Comparison of ENCODE assay signal across 24 mouse cellular contexts in genomic region chr4:141786141-141786540, GRCm38 (mm10). TPM values are rescaled to one million over a fixed set of nuclear protein-coding genes. Genes with fewer than 3 reads are reported as not detected.
A peak's percentile ranks its signal among the peaks of the same experiment; 100 is the strongest.
DNase-seq lines count a peak whose midpoint lies in the region; ATAC-seq and TF ChIP-seq lines count a peak whose summit lies in the region.
"Had no signal": no experiment of that assay in that cellular context is flagged by ENCODE, and none has a peak within 500 bp of the region (broad histone marks: within the 10 kb centered on the region; RNA-seq: fewer than 3 reads in every experiment).

No protein-coding gene starts in this region.

- in situ Hi-C loops in CH12.LX (cut with MboI; ENCODE audit: low pct_ligation_motif_present, low pct_unique_long_range_greater_than_20kb, low sequenced_read_pairs) = no loop called here

- H3K9ac ChIP-seq in limb, embryonic 12.5 days (replicated peaks) = no peak overlapping the region
- H3K9ac ChIP-seq in lung, embryonic 16.5 days (ENCODE audit: low read length) = no peak overlapping the region; the same call in 1 of the 2 replicates
- no peak overlapping the region for H3K9ac ChIP-seq in CH12.LX (ENCODE audit: insufficient read depth, low read depth)
- H3K9ac ChIP-seq in kidney, embryonic 15.5 days = no peak overlapping the region
- H3K9ac ChIP-seq: hindbrain, embryonic 12.5 days had no signal

- H3K27me3 ChIP-seq in limb, embryonic 12.5 days = no peaks in the 10 kb centered on the region
- no peaks in the 10 kb centered on the region for H3K27me3 ChIP-seq in limb, embryonic 10.5 days (ENCODE audit: low read depth, poor library complexity, severe bottlenecking)
- H3K27me3 ChIP-seq in lung, embryonic 16.5 days (ENCODE audit: control insufficient read depth, insufficient read depth, low read depth, low read length) = no peaks in the 10 kb centered on the region
- no peaks in the 10 kb centered on the region for H3K27me3 ChIP-seq in CH12.LX (replicated peaks)
- H3K27me3 ChIP-seq in kidney, embryonic 15.5 days = no peaks in the 10 kb centered on the region
- H3K27me3 ChIP-seq: hindbrain, embryonic 12.5 days had no signal

- no peak overlapping the region for H3K4me3 ChIP-seq in limb, embryonic 12.5 days (replicated peaks)
- H3K4me3 ChIP-seq in limb, embryonic 10.5 days = no peak overlapping the region
- H3K4me3 ChIP-seq in lung, embryonic 16.5 days (ENCODE audit: low read length) = no peak overlapping the region
- H3K4me3 ChIP-seq in CH12.LX (replicated peaks in 1 of 3; ENCODE audit: low read depth in 2 of 3, low read length in 2 of 3, poor library complexity in 1 of 3) = no peak overlapping the region
- H3K4me3 ChIP-seq in kidney, embryonic 15.5 days (replicated peaks) = no peak overlapping the region
- H3K4me3 ChIP-seq: embryonic facial prominence, embryonic 10.5 days; erythroblast, embryonic 14.5 days; forebrain, embryonic 10.5 days; gastrocnemius, adult 2 months; hindbrain, embryonic 12.5 days had no signal

- H3K9me3 ChIP-seq in limb, embryonic 12.5 days = no peaks in the 10 kb centered on the region
- H3K9me3 ChIP-seq in limb, embryonic 10.5 days (replicated peaks) = no peaks in the 10 kb centered on the region
- no peaks in the 10 kb centered on the region for H3K9me3 ChIP-seq in lung, embryonic 16.5 days (ENCODE audit: control insufficient read depth, low read length)
- no peaks in the 10 kb centered on the region for H3K9me3 ChIP-seq in CH12.LX (replicated peaks; ENCODE audit: low read length)
- H3K9me3 ChIP-seq in kidney, embryonic 15.5 days (replicated peaks) = no peaks in the 10 kb centered on the region
- H3K9me3 ChIP-seq: embryonic facial prominence, embryonic 10.5 days; forebrain, embryonic 10.5 days; hindbrain, embryonic 12.5 days had no signal

- dilution Hi-C loops in CH12.LX (cut with MboI; ENCODE audit: extremely low pct_ligation_motif_present, extremely low pct_unique_long_range_greater_than_20kb, low sequenced_read_pairs) = no loop called here

- no peak for TF ChIP-seq CTCF in CH12.LX (conservative IDR thresholded peaks at IDR 0.05 in 1 of 2, IDR thresholded peaks at IDR 0.05 in 1 of 2; ENCODE audit: low read depth in 2 of 2, low read length in 2 of 2)

- DNase-seq in limb, embryonic 10.5 days (ENCODE audit: low spot score) = no peak
- DNase-seq in lung, postnatal 14 days = no peak
- peak; percentile 62 for DNase-seq in CH12.LX (ENCODE audit: extremely low read depth)
- DNase-seq in embryo, embryonic 11 days = no peak
- DNase-seq: adrenal gland, adult 2 months; adrenal gland, postnatal 25 days; cerebellum, adult 18-20 months; cerebellum, adult 9-11 months; cerebellum, postnatal 36 days; gastrocnemius, adult 2 months; gastrocnemius, postnatal 25 days; heart, postnatal 10 days; heart, postnatal 4 days had no signal

- H3K4me2 ChIP-seq in limb, embryonic 12.5 days = no peak overlapping the region
- no peak overlapping the region for H3K4me2 ChIP-seq in lung, embryonic 16.5 days (ENCODE audit: low read depth, low read length)
- no peak overlapping the region for H3K4me2 ChIP-seq in CH12.LX (ENCODE audit: insufficient read depth, low read depth, poor library complexity, severe bottlenecking)
- no peak overlapping the region for H3K4me2 ChIP-seq in kidney, embryonic 15.5 days
- H3K4me2 ChIP-seq: hindbrain, embryonic 12.5 days had no signal

- TF ChIP-seq RAD21 in CH12.LX (IDR thresholded peaks at IDR 0.05; ENCODE audit: low read depth, low read length) = no peak; the same call in 1 of the 2 replicates

- TF ChIP-seq EP300 in CH12.LX (IDR thresholded peaks at IDR 0.05; ENCODE audit: low read length) = peak; percentile 19; the same call in 1 of the 2 replicates

- WGBS in limb, embryonic 12.5 days = 91% methylated on average over 13 of the region's 13 CpGs
- WGBS in limb, embryonic 10.5 days = 95% methylated on average over 13 of the region's 13 CpGs
- 64% methylated on average over 13 of the region's 13 CpGs for WGBS in lung, embryonic 16.5 days
- 76% methylated on average over 13 of the region's 13 CpGs for WGBS in kidney, embryonic 15.5 days

- no peak for ATAC-seq in limb, embryonic 12.5 days (ENCODE audit: insufficient number of reproducible peaks, insufficient read depth, low FRiP score, low TSS enrichment, low read depth)
- ATAC-seq in lung, embryonic 16.5 days (ENCODE audit: low read depth) = no peak
- no peak for ATAC-seq in kidney, embryonic 15.5 days (replicated peaks; ENCODE audit: low FRiP score)
- ATAC-seq: forebrain, embryonic 14.5 days had no signal

- H3K79me2 ChIP-seq in CH12.LX (replicated peaks; ENCODE audit: control insufficient read depth, extremely low read depth, insufficient read depth, poor library complexity, severe bottlenecking) = no peaks in the 10 kb centered on the region

- peak overlapping the region; percentile 37; the same call in 1 of the 2 replicates for H3K27ac ChIP-seq in limb, embryonic 12.5 days
- H3K27ac ChIP-seq in limb, embryonic 10.5 days = no peak overlapping the region
- H3K27ac ChIP-seq in lung, embryonic 16.5 days (ENCODE audit: low read length) = peak overlapping the region; percentile 7
- H3K27ac ChIP-seq in CH12.LX (ENCODE audit: insufficient read depth, low read depth) = no peak overlapping the region
- H3K27ac ChIP-seq in kidney, embryonic 15.5 days = no peak overlapping the region
- H3K27ac ChIP-seq: embryonic facial prominence, embryonic 10.5 days; forebrain, embryonic 10.5 days; gastrocnemius, adult 2 months; hindbrain, embryonic 12.5 days had no signal

- peaks cover 7% of the 10 kb centered on the region for H3K4me1 ChIP-seq in limb, embryonic 12.5 days (replicated peaks)
- H3K4me1 ChIP-seq in limb, embryonic 10.5 days = peaks cover 22% of the 10 kb centered on the region
- H3K4me1 ChIP-seq in lung, embryonic 16.5 days (replicated peaks; ENCODE audit: control insufficient read depth, insufficient read depth, low read length) = peaks cover 11% of the 10 kb centered on the region
- H3K4me1 ChIP-seq in CH12.LX (ENCODE audit: control insufficient read depth in 1 of 2, insufficient read depth in 2 of 2) = peaks cover 6 to 38% of the 10 kb centered on the region in 2 experiments
- peaks cover 12% of the 10 kb centered on the region for H3K4me1 ChIP-seq in kidney, embryonic 15.5 days

- TF ChIP-seq POLR2A in CH12.LX (IDR thresholded peaks at IDR 0.05; ENCODE audit: low read depth, low read length) = no peak

- H3K36me3 ChIP-seq in limb, embryonic 12.5 days = peaks cover 61% of the 10 kb centered on the region
- peaks cover 61% of the 10 kb centered on the region for H3K36me3 ChIP-seq in limb, embryonic 10.5 days
- H3K36me3 ChIP-seq in lung, embryonic 16.5 days (ENCODE audit: control insufficient read depth, insufficient read depth, low read length) = peaks cover 23% of the 10 kb centered on the region
- H3K36me3 ChIP-seq in CH12.LX (replicated peaks in 1 of 2; ENCODE audit: control insufficient read depth in 1 of 2, insufficient read depth in 1 of 2, low read length in 1 of 2) = peaks cover 36 to 60% of the 10 kb centered on the region in 2 experiments
- H3K36me3 ChIP-seq in kidney, embryonic 15.5 days = peaks cover 66% of the 10 kb centered on the region

TF ChIP-seq in CH12.LX, 34 proteins besides CTCF, POLR2A, EP300 and RAD21 (continues in another document):
- TF ChIP-seq JUND (conservative IDR thresholded peaks at IDR 0.05; ENCODE audit: low read depth, low read length) = no peak
- 0 out of 2 replicates have a peak, but pooled peaks have one; percentile 8 for TF ChIP-seq ETS1 (conservative IDR thresholded peaks at IDR 0.05; ENCODE audit: low read depth, low read length)
- 0 out of 2 replicates have a peak, but pooled peaks have one; percentile 41 for TF ChIP-seq IRF4 (IDR thresholded peaks at IDR 0.05; ENCODE audit: low read depth, low read length)
- TF ChIP-seq ZC3H11A (IDR thresholded peaks at IDR 0.05; ENCODE audit: low read depth, low read length) = no peak
- TF ChIP-seq BHLHE40 (IDR thresholded peaks at IDR 0.05; ENCODE audit: low read depth, low read length) = peak; percentile 41; the same call in 1 of the 2 replicates

RNA-seq across cellular contexts. Expression of gene Dnajc16, which starts 4.6 kb away (rescaled TPM):
- 3.4 and 4.0 TPM in 2 replicates for polyA plus RNA-seq in limb, embryonic 12.5 days (2016; fragmentation: Nextera tagmentation; extraction: Ambion mirVana)
- polyA plus RNA-seq in limb, embryonic 10.5 days (2016; fragmentation: Nextera tagmentation; extraction: Ambion mirVana) = 3.7 and 4.6 TPM in 2 replicates
- 4.3 and 4.7 TPM in 2 replicates for polyA plus RNA-seq in lung, embryonic 16.5 days (2015; fragmentation: Nextera tagmentation; extraction: Ambion mirVana)
- total RNA-seq in CH12.LX (2012; rRNA removed) (3.9 and 5.9 TPM in 2 replicates), CH12.LX (2014; rRNA removed) (3.1 and 3.8 TPM in 2 replicates)
- polyA plus RNA-seq in CH12.LX (2012; ENCODE audit: insufficient read length, low read depth) = 6.7 and 7.4 TPM in 2 replicates
- 5.2 and 5.5 TPM in 2 replicates for polyA plus RNA-seq in kidney, embryonic 15.5 days (2015; fragmentation: Nextera tagmentation; extraction: Ambion mirVana)

RNA-seq across cellular contexts. Expression of gene Casp9, which starts 7.3 kb away (rescaled TPM):
- 18.7 and 22.6 TPM in 2 replicates for polyA plus RNA-seq in limb, embryonic 12.5 days (2016; fragmentation: Nextera tagmentation; extraction: Ambion mirVana)
- polyA plus RNA-seq in limb, embryonic 10.5 days (2016; fragmentation: Nextera tagmentation; extraction: Ambion mirVana) = 24.0 and 24.2 TPM in 2 replicates
- 23.9 and 24.6 TPM in 2 replicates for polyA plus RNA-seq in lung, embryonic 16.5 days (2015; fragmentation: Nextera tagmentation; extraction: Ambion mirVana)
- total RNA-seq in CH12.LX (2012; rRNA removed) (11.3 and 15.3 TPM in 2 replicates), CH12.LX (2014; rRNA removed) (3.7 and 5.2 TPM in 2 replicates)
- 14.5 and 15.1 TPM in 2 replicates for polyA plus RNA-seq in CH12.LX (2012; ENCODE audit: insufficient read length, low read depth)
- polyA plus RNA-seq in kidney, embryonic 15.5 days (2015; fragmentation: Nextera tagmentation; extraction: Ambion mirVana) = 23.7 and 25.8 TPM in 2 replicates

RNA-seq across cellular contexts. Expression of gene Agmat, which starts 39.7 kb away (rescaled TPM):
- not detected in 2 replicates for polyA plus RNA-seq in limb, embryonic 12.5 days (2016; fragmentation: Nextera tagmentation; extraction: Ambion mirVana)
- not detected in 2 replicates for polyA plus RNA-seq in limb, embryonic 10.5 days (2016; fragmentation: Nextera tagmentation; extraction: Ambion mirVana)
- 0.21 and 1.4 TPM in 2 replicates for polyA plus RNA-seq in lung, embryonic 16.5 days (2015; fragmentation: Nextera tagmentation; extraction: Ambion mirVana)
- total RNA-seq in CH12.LX (2012; rRNA removed) (not detected in 2 replicates), CH12.LX (2014; rRNA removed) (not detected in 2 replicates)
- not detected in 2 replicates for polyA plus RNA-seq in CH12.LX (2012; ENCODE audit: insufficient read length, low read depth)
- 1.7 and 2.4 TPM in 2 replicates for polyA plus RNA-seq in kidney, embryonic 15.5 days (2015; fragmentation: Nextera tagmentation; extraction: Ambion mirVana)
- total RNA-seq: gastrocnemius, adult 2 months; granulocyte monocyte progenitor cell, adult 5-6 weeks had no signal
- polyA plus RNA-seq: embryonic facial prominence, embryonic 10.5 days; forebrain, embryonic 10.5 days; forebrain, embryonic 14.5 days; hindbrain, embryonic 12.5 days had no signal

RNA-seq across cellular contexts. Expression of gene Cela2a, which starts 39.8 kb away (rescaled TPM):
- polyA plus RNA-seq in limb, embryonic 12.5 days (2016; fragmentation: Nextera tagmentation; extraction: Ambion mirVana) = not detected in 2 replicates
- not detected in 2 replicates for polyA plus RNA-seq in limb, embryonic 10.5 days (2016; fragmentation: Nextera tagmentation; extraction: Ambion mirVana)
- not detected in 2 replicates for polyA plus RNA-seq in lung, embryonic 16.5 days (2015; fragmentation: Nextera tagmentation; extraction: Ambion mirVana)
- total RNA-seq in CH12.LX (2012; rRNA removed) (1.0 and 2.6 TPM in 2 replicates), CH12.LX (2014; rRNA removed) (0.23 and 0.30 TPM in 2 replicates)
- 0.30 and 0.43 TPM in 2 replicates for polyA plus RNA-seq in CH12.LX (2012; ENCODE audit: insufficient read length, low read depth)
- polyA plus RNA-seq in kidney, embryonic 15.5 days (2015; fragmentation: Nextera tagmentation; extraction: Ambion mirVana) = 0.19 TPM in 1 of 2 replicates, not detected in the other
- total RNA-seq: adrenal gland, adult 2 months; gastrocnemius, adult 2 months; gastrocnemius, postnatal 25 days; granulocyte monocyte progenitor cell, adult 5-6 weeks; heart, postnatal 4 days had no signal
- polyA plus RNA-seq: embryonic facial prominence, embryonic 10.5 days; embryonic facial prominence, embryonic 14.5 days; erythroblast, embryonic 14.5 days; forebrain, embryonic 10.5 days; forebrain, embryonic 14.5 days; heart, embryonic 14.5 days; hindbrain, embryonic 12.5 days had no signal

Comparison
In these comparisons a context has a peak if more than half of its experiments do, and no peak if none do; other contexts are left out.
1. H3K27ac ChIP-seq: peak in limb, embryonic 12.5 days (single experiment) and lung, embryonic 16.5 days (single experiment); none in limb, embryonic 10.5 days (single experiment), CH12.LX (single experiment) and kidney, embryonic 15.5 days (single experiment).